Mouse (Mus musculus) forelimb bud, embryonic 11.5 days (tissue): ENCODE results near the gene Plbd2.

Source experiments
- DNase-seq: peaks from one replicate; pipeline ENCODE4 v3.0.0-alpha.2; 2012; ENCODE audit warnings: low read depth, low spot score

Plbd2 gene

DNA sequence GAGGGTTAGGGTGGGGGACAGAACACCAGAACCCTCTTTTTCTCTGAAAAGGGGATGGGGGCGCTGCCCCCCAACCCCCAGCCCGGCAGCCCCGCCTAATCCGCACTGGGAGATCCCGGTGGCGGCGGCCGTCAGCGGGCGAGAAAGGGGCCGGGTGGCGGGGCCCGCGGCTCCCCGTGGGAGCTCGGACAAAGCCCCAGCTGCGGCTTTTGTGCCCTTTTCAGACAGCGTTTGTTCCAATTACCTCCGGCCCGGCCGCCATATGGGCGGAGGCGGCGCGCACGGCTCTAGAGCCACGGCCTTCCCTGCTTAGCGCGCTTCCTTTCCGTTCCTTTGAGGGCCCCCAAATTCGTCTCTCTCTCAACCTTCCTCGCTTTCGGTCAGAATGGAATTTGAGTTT lies 65.4 kb downstream of the Plbd2 start:
- DNase-seq = no peak

DNA sequence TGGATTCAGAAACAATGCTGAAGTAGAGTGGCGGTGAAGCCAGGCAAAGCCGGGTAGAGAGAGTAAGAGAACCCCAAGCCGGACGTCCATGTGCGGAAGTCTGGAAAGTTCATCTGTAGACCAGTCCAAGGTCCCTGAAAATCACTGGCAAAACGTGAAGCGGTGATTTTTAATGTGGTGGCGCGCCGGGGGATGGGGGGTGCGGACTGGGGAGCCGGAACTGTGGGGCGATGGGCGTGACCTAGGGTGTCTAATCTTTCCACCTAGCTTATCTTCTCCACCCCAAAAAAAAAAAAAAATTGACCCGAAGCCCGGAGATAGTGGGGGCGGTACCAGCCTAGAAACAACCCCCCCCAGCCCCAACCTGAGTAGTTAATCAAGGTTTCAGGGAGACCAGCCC lies 65.9 kb downstream of the Plbd2 start:
- no peak for DNase-seq

DNA sequence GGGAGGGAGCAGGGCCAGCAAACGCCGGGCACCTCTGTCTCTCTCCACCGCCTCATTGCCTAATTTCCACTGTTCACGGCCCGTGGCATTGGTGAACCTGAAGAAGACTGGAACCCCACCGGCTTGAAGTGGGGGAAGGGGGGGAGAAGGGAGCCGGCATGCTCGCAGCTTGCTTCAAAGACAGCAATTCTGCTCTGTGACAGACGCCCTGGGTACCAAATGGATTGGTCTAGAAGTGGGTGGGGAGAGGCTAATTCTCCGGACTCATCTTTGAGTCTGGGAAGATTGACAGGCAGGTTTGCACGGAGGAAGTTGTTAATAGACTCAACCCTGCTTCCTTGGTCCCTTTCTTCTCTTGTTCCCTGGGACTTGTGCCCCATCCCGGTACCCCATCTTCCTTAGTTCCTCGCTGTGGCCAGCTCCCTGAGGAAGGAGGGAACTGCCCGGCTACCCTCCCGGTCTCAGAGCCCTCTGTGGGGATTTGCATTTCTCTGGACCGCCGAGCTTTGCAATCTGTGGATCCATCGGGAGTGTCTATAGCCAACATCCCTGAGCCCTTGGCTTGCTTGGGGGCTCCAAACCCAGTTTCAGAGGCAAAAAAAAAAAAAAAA lies 66.4 kb downstream of the Plbd2 start:
- DNase-seq = no peak

DNA sequence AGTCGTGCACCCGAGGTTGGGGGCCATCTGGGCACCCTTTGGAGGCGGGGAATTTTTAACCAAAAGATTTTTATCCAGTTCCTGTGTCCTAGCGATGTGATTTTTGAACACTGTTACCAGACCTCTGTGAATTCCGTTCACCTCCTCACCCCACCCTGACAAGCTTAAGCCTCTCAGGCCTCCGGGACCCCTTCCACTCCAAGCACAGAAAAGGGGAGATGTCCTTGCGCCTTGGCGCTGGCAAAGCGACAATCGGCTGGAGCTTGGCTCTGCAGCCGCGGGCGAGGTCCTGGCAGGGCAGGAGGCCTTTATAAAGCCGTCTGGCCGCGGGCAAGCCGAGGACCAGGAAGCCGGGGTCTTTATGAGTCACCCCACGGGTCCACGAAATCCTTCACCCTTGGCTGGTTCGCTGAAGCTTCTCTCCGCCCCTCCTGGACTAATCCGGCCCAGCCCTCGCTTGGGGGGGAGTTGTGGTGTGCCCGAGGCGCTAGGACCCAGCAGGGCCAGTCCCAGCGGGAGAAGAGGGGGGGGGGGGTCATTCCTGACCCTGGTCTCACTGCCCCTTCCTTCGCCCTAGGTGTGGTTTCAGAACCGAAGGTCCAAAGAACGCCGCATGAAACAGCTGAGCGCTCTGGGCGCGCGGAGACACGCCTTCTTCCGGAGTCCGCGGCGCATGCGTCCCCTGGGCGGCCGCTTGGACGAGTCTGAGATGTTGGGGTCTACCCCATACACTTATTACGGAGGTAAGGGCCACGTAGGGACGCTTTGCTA lies 67.5 kb downstream of the Plbd2 start:
- DNase-seq = no peak

DNA sequence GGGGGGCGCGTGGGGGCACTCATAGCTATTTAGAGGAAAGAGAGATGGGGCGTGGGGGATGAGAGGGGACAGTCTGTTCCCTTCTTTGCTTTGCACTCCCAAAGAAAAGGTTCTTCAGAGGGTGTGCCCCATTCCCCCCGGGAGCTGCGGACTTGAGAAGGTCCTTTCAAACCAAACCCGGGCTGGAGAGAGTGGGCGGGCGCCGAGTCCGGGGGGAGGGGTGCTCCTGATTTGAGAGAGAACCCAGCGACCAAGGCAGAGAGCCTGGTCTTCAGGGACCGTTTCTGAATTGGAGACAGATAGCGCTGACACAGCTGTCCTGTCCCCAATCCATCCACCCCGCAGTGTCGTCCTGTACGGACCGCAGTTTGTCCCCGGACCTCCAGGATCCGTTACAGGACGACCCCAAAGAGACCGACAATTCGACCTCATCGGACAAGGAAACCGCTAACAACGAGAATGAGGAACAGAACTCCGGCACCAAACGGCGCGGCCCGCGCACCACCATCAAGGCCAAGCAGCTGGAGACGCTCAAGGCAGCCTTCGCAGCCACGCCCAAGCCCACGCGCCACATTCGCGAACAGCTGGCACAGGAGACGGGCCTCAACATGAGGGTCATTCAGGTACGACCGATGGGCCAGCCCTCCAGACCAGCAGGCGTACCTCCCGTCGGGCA lies 68.3 kb downstream of the Plbd2 start:
- DNase-seq = no peak

DNA sequence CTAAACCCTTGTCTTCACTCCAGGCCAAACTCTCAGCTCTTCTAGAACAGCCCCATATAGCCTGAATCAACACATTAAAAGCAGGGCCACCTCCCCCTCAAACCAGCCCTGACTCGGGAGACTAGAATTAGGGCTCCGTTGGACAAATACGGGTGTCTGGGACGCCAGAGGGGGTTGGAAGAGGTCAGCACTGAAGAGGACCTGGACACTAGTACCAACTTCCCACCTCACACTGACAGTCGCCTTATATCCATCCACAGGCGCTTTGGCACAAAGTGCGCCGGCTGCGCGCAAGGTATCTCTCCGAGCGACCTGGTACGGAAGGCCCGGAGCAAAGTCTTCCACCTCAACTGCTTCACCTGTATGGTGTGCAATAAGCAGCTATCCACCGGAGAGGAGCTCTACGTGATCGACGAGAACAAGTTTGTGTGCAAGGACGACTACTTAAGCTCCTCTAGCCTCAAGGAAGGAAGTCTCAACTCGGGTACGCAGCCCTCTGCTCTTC lies 69.1 kb downstream of the Plbd2 start:
- no peak for DNase-seq
